Mouse (Mus musculus): Measurements from ENCODE around the gene Mlx. TPM values are rescaled to one million over a fixed set of nuclear protein-coding genes. Genes with fewer than 3 reads are reported as not detected.

The Mlx gene
- polyA plus RNA-seq, 1 experiment, result 53.1 TPM

- Histone ChIP-seq H3K4me1 (ENCODE audit: control insufficient read depth, insufficient read depth, low read length) (peaks cover 5% of the 10 kb centered on the region), H3K4me3 (ENCODE audit: insufficient read depth, low read length) (no peak overlapping the region), H3K27ac (ENCODE audit: insufficient read depth, low read length) (no peak overlapping the region)
- TF ChIP-seq POLR2A (IDR thresholded peaks at IDR 0.05; ENCODE audit: extremely low read depth, insufficient read depth, low read length) (no peak), CTCF (IDR thresholded peaks at IDR 0.05; ENCODE audit: extremely low read depth, insufficient read depth, low read length) (no peak)
These were observed 1.3 kb upstream of the Mlx start for GRCm38 (mm10) chr11:101085617-101086322.

DNA sequence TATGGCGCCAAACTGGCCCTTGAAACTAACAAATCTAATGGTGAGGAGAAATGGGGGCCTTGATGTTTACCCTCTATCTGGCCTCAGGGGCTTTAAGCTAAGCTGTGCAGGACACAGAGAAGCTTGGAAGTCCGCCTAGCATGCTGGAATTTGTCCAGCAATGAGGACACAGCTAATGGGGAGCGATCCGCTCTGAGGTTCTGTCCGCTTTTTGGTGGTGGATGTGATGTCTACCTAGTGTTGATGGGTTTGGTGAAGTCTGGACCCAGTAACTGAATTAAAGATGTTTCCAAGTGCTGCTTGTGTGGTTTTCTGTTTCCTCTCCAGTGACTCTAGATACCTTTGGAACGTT is 778 bp upstream of the Mlx start:
- TF ChIP-seq CTCF (IDR thresholded peaks at IDR 0.05; ENCODE audit: extremely low read depth, insufficient read depth, low read length) (no peak), POLR2A (IDR thresholded peaks at IDR 0.05; ENCODE audit: extremely low read depth, insufficient read depth, low read length) (no peak)
- peak overlapping the region; percentile 79; the same call in 1 of the 2 replicates for H3K4me3 ChIP-seq (ENCODE audit: insufficient read depth, low read length)
- H3K27ac ChIP-seq (ENCODE audit: insufficient read depth, low read length), result no peak overlapping the region
- H3K4me1 ChIP-seq (ENCODE audit: control insufficient read depth, insufficient read depth, low read length), result peaks cover 5% of the 10 kb centered on the region

GRCm38 (mm10) chr11:101087682-101088055 is 592 bp downstream of the Mlx start:
- Histone ChIP-seq H3K4me1 (ENCODE audit: control insufficient read depth, insufficient read depth, low read length) (peaks cover 5% of the 10 kb centered on the region), H3K27ac (ENCODE audit: insufficient read depth, low read length) (no peak overlapping the region), H3K4me3 (ENCODE audit: insufficient read depth, low read length) (peak overlapping the region; percentile 79)
- TF ChIP-seq POLR2A (IDR thresholded peaks at IDR 0.05; ENCODE audit: extremely low read depth, insufficient read depth, low read length) (no peak), CTCF (IDR thresholded peaks at IDR 0.05; ENCODE audit: extremely low read depth, insufficient read depth, low read length) (no peak)

DNA sequence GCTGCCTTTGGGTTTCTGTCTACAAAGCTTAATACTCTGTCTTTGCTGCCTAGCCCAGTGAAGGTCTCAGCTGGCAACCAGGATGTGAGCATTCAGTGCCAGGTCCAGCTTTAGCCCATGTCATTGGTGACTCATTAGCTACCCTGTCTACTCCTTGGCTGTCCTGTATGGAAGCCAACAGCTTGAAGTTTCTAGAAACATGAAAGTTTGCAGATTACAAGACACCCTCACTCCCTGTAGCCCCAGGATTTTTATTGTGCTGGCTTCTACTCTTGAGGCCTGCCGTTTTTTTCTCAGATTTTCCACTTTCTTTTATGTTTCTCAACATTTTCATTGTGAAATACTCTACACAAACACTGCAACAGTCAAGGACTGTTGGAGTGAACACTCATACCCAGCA is 2.9 kb downstream of the Mlx start:
- TF ChIP-seq POLR2A (IDR thresholded peaks at IDR 0.05; ENCODE audit: extremely low read depth, insufficient read depth, low read length) (no peak), CTCF (IDR thresholded peaks at IDR 0.05; ENCODE audit: extremely low read depth, insufficient read depth, low read length) (no peak)
- Histone ChIP-seq H3K27ac (ENCODE audit: insufficient read depth, low read length) (no peak overlapping the region), H3K4me3 (ENCODE audit: insufficient read depth, low read length) (no peak overlapping the region), H3K4me1 (ENCODE audit: control insufficient read depth, insufficient read depth, low read length) (peaks cover 2% of the 10 kb centered on the region)

DNA sequence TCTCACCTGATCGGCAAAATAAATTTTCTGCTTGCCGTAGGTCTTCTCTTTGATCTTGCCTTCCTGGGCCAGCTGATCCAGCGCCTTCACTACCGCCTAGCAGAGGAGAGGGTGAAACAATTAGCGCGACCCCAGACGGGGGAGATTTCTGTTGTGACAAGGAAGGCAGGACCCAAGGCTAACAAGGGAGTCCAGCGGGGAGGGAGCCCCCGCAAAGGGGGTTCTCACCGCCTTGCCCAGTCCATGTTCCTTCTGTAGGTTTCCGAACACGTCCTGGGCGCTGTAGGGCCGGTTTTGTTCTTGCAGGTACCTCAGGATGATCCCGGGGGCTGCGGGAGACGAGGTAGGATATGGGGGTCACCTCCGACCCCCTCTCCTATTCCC is 7.8 kb downstream of the Mlx start:
- H3K4me1 ChIP-seq (ENCODE audit: control insufficient read depth, insufficient read depth, low read length), result no peaks in the 10 kb centered on the region
- TF ChIP-seq POLR2A (IDR thresholded peaks at IDR 0.05; ENCODE audit: extremely low read depth, insufficient read depth, low read length) (no peak), CTCF (IDR thresholded peaks at IDR 0.05; ENCODE audit: extremely low read depth, insufficient read depth, low read length) (no peak)
- H3K27ac ChIP-seq (ENCODE audit: insufficient read depth, low read length), result no peak overlapping the region
- peak overlapping the region; percentile 53 for H3K4me3 ChIP-seq (ENCODE audit: insufficient read depth, low read length)

GRCm38 (mm10) chr11:101095314-101096024 is 8.4 kb downstream of the Mlx start, which contains the start of gene Psmc3ip:
Gene Psmc3ip, minus strand, starts transcription at chr11:101095436.
- Histone ChIP-seq H3K27ac (ENCODE audit: insufficient read depth, low read length) (peak within 1 kb of the TSS; percentile 76), H3K4me3 (ENCODE audit: insufficient read depth, low read length) (peak within 1 kb of the TSS; percentile 53), H3K4me1 (ENCODE audit: control insufficient read depth, insufficient read depth, low read length) (no peaks in the 10 kb centered on the region)
- peak; percentile 73; the same call in 1 of the 2 replicates for TF ChIP-seq POLR2A (IDR thresholded peaks at IDR 0.05; ENCODE audit: extremely low read depth, insufficient read depth, low read length)
- peak; percentile 77 for TF ChIP-seq CTCF (IDR thresholded peaks at IDR 0.05; ENCODE audit: extremely low read depth, insufficient read depth, low read length)

GRCm38 (mm10) chr11:101098231-101098630 is 11.2 kb downstream of the Mlx start:
- Histone ChIP-seq H3K27ac (ENCODE audit: insufficient read depth, low read length) (no peak overlapping the region), H3K4me3 (ENCODE audit: insufficient read depth, low read length) (no peak overlapping the region), H3K4me1 (ENCODE audit: control insufficient read depth, insufficient read depth, low read length) (no peaks in the 10 kb centered on the region)
- no peak for TF ChIP-seq POLR2A (IDR thresholded peaks at IDR 0.05; ENCODE audit: extremely low read depth, insufficient read depth, low read length)
- no peak for TF ChIP-seq CTCF (IDR thresholded peaks at IDR 0.05; ENCODE audit: extremely low read depth, insufficient read depth, low read length)

DNA sequence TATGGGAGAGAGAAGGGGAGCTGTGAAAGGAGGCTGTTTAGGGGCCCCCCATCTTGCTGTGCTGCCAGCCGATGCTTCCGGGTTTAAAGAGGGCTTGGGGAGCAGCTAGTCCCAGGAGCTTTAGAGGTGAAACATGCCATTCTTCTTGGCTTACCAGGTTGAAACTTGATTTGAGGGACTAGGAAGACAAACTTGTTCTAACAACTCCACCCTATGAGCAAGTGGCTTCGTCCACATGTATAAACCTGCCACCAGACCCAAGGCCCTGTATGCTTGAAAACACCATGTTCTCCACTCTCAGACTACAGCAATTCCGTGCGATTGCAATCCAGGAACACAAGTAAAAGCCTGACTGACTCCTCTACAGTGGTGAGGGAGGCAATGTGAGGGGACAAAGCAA is 15.9 kb downstream of the Mlx start:
- H3K4me3 ChIP-seq (ENCODE audit: insufficient read depth, low read length), result no peak overlapping the region
- H3K4me1 ChIP-seq (ENCODE audit: control insufficient read depth, insufficient read depth, low read length), result no peaks in the 10 kb centered on the region
- TF ChIP-seq CTCF (IDR thresholded peaks at IDR 0.05; ENCODE audit: extremely low read depth, insufficient read depth, low read length), result no peak
- TF ChIP-seq POLR2A (IDR thresholded peaks at IDR 0.05; ENCODE audit: extremely low read depth, insufficient read depth, low read length), result no peak
- H3K27ac ChIP-seq (ENCODE audit: insufficient read depth, low read length), result no peak overlapping the region

- Histone ChIP-seq H3K4me1 (ENCODE audit: control insufficient read depth, insufficient read depth, low read length) (peaks cover 5% of the 10 kb centered on the region; the same call in 1 of the 2 replicates), H3K27ac (ENCODE audit: insufficient read depth, low read length) (no peak overlapping the region), H3K4me3 (ENCODE audit: insufficient read depth, low read length) (no peak overlapping the region)
- no peak for TF ChIP-seq POLR2A (IDR thresholded peaks at IDR 0.05; ENCODE audit: extremely low read depth, insufficient read depth, low read length)
- no peak for TF ChIP-seq CTCF (IDR thresholded peaks at IDR 0.05; ENCODE audit: extremely low read depth, insufficient read depth, low read length)
These were observed 22.3 kb downstream of the Mlx start for GRCm38 (mm10) chr11:101109351-101109750.

DNA sequence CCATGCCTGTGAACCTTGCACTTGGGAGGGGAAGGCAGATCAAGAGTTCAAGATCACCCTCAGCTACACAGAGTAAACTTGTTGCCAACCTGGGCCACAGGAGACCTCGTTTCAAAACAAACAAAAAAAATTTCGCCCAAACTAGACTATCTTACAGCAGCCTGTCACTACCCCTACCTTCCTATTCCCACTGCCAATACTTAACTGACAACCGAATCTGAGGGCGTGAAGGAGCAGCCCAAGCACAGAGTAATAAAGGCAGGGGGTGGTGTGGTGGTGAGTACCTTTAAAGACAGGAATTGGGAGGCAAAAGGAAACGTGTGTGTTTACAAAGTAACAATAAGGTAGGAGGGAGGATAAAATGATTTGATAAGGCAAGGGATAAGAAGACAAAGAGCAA is 23.6 kb downstream of the Mlx start:
- TF ChIP-seq POLR2A (IDR thresholded peaks at IDR 0.05; ENCODE audit: extremely low read depth, insufficient read depth, low read length) (no peak), CTCF (IDR thresholded peaks at IDR 0.05; ENCODE audit: extremely low read depth, insufficient read depth, low read length) (no peak)
- peaks cover 5% of the 10 kb centered on the region; the same call in 1 of the 2 replicates for H3K4me1 ChIP-seq (ENCODE audit: control insufficient read depth, insufficient read depth, low read length)
- no peak overlapping the region for H3K27ac ChIP-seq (ENCODE audit: insufficient read depth, low read length)
- no peak overlapping the region for H3K4me3 ChIP-seq (ENCODE audit: insufficient read depth, low read length)

Measured in cortical plate, adult 2 months (tissue).